Mouse (Mus musculus) neural tube, embryonic 15.5 days (tissue): Measurements from ENCODE around the gene Wwp2. TPM values are rescaled to one million over a fixed set of nuclear protein-coding genes. Genes with fewer than 3 reads are reported as not detected.

ENCODE experiments used
- ATAC-seq: fragments of 200-750 bp; cut with Nextera tagmentation; 2 replicates; pipeline ENCODE4 v1.8.0; 2017; ENCODE audit warnings: mild to moderate bottlenecking, moderate TSS enrichment, moderate library complexity; ENCODE audit not compliant: low FRiP score
- H3K27ac ChIP-seq: fragments of 300-500 bp; sonication (generic); replicated peaks from 2 replicates; pipeline ENCODE4 v1.5.1; 2015; ENCODE audit warnings: mild to moderate bottlenecking, inconsistent platforms
- H3K27me3 ChIP-seq: fragments of 300-500 bp; sonication (generic); replicated peaks from 2 replicates; pipeline ENCODE4 v1.6.1; 2015; ENCODE audit warnings: inconsistent platforms
- H3K36me3 ChIP-seq: fragments of 300-500 bp; sonication (generic); 2 replicates; pipeline ENCODE4 v1.6.1; 2015; ENCODE audit warnings: inconsistent platforms
- H3K4me1 ChIP-seq: fragments of 300-500 bp; sonication (generic); 2 replicates; pipeline ENCODE4 v1.6.1; 2015; ENCODE audit warnings: inconsistent platforms
- H3K4me2 ChIP-seq: fragments of 300-500 bp; sonication (generic); 2 replicates; pipeline ENCODE4 v1.6.1; 2015; ENCODE audit warnings: inconsistent platforms, mild to moderate bottlenecking, moderate library complexity
- H3K4me3 ChIP-seq: fragments of 300-500 bp; sonication (generic); replicated peaks from 2 replicates; pipeline ENCODE4 v1.5.1; 2015; ENCODE audit warnings: mild to moderate bottlenecking, inconsistent platforms
- H3K9ac ChIP-seq: fragments of 300-500 bp; sonication (generic); replicated peaks from 2 replicates; pipeline ENCODE4 v1.6.1; 2015; ENCODE audit warnings: mild to moderate bottlenecking, inconsistent platforms
- H3K9me3 ChIP-seq: fragments of 300-500 bp; sonication (generic); replicated peaks from 2 replicates; pipeline ENCODE4 v1.6.1; 2016; ENCODE audit warnings: inconsistent platforms
- WGBS: fragments of 180-500 bp; shearing (Covaris S2); methylation state at CpG from one replicate; pipeline ENCODE4 v1.1.7; 2015; ENCODE audit warnings: mixed read lengths; 5-methylcytosine and 5-hydroxymethylcytosine counted together
- polyA plus RNA-seq: library from polyadenylated mRNA; unstranded; fragments of >200 nt; fragmentation: Nextera tagmentation; extraction: Ambion mirVana; gene quantifications from 2 replicates; pipeline ENCODE4 v1.2.1, GENCODE M21; 2015

The Wwp2 gene
- polyA plus RNA-seq, 1 experiment from 2014 or later, result 36.4 TPM

- peak within 1 kb of the TSS; percentile 34 for H3K9ac ChIP-seq
- WGBS, result 15% methylated on average over 22 of the region's 22 CpGs
- peak; percentile 96 for ATAC-seq
Measured at GRCm38 (mm10) chr8:107403038-107403781, 33.0 kb upstream of the Wwp2 start, which contains the start of gene Nqo1. TSS of gene Nqo1 (minus strand) at chr8:107403206.

DNA sequence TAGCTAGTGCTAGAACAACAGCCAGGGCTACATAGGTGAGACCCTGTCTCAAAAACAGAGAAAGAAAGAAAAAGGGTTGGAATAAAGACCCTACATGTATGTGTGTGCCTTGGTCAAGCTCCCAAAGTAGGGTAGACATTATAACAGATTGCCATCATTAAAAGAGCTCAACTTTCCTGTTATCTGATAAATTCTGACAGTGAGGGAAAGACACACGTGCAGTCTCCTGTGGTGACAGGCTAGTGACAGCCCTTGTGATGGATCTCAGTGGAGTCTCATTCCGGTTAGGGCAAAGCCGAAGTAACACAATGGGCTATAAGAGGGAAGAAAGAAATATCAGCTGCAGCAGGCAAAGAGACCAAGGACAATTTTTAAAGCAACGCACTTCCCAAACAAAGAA, 32.1 kb upstream of the Wwp2 start:
- H3K27ac ChIP-seq, result no peak overlapping the region
- ATAC-seq, result no peak
- H3K4me1 ChIP-seq, result peaks cover 15% of the 10 kb centered on the region
- H3K9ac ChIP-seq, result no peak overlapping the region
- peaks cover 7% of the 10 kb centered on the region; the same call in 1 of the 2 replicates for H3K36me3 ChIP-seq
- 76% methylated on average over 4 of the region's 4 CpGs for WGBS
- H3K9me3 ChIP-seq, result no peaks in the 10 kb centered on the region
- H3K4me2 ChIP-seq, result no peak overlapping the region
- H3K27me3 ChIP-seq, result no peaks in the 10 kb centered on the region
- H3K4me3 ChIP-seq, result no peak overlapping the region

More at GRCm38 (mm10) chr8:107403038-107403781, 33.0 kb upstream of the Wwp2 start, which contains the start of gene Nqo1:
- Histone ChIP-seq H3K27ac (peak within 1 kb of the TSS; percentile 76), H3K9me3 (no peaks in the 10 kb centered on the region), H3K4me3 (peak within 1 kb of the TSS; percentile 39), H3K4me1 (peaks cover 15% of the 10 kb centered on the region), H3K27me3 (no peaks in the 10 kb centered on the region), H3K36me3 (peaks cover 2% of the 10 kb centered on the region; the same call in 1 of the 2 replicates), H3K4me2 (peak within 1 kb of the TSS; percentile 74)

- Histone ChIP-seq H3K27ac (no peak overlapping the region), H3K36me3 (peaks cover 26% of the 10 kb centered on the region), H3K9ac (no peak overlapping the region), H3K27me3 (no peaks in the 10 kb centered on the region), H3K9me3 (no peaks in the 10 kb centered on the region), H3K4me3 (no peak overlapping the region), H3K4me1 (peaks cover 15% of the 10 kb centered on the region), H3K4me2 (no peak overlapping the region)
- no peak for ATAC-seq
- WGBS, result 67% methylated on average over 3 of the region's 3 CpGs
Measured at GRCm38 (mm10) chr8:107405935-107406334, 30.2 kb upstream of the Wwp2 start.

GRCm38 (mm10) chr8:107411391-107411790, 24.8 kb upstream of the Wwp2 start:
- no peak overlapping the region for H3K27ac ChIP-seq
- WGBS, result 76% methylated on average over 4 of the region's 4 CpGs
- H3K9ac ChIP-seq, result no peak overlapping the region
- no peaks in the 10 kb centered on the region for H3K4me1 ChIP-seq
- no peak overlapping the region for H3K4me3 ChIP-seq
- no peaks in the 10 kb centered on the region for H3K27me3 ChIP-seq
- H3K36me3 ChIP-seq, result peaks cover 79% of the 10 kb centered on the region
- ATAC-seq, result no peak
- H3K9me3 ChIP-seq, result no peaks in the 10 kb centered on the region
- H3K4me2 ChIP-seq, result no peak overlapping the region

GRCm38 (mm10) chr8:107412552-107412951, 23.6 kb upstream of the Wwp2 start:
- no peak for ATAC-seq
- H3K27me3 ChIP-seq, result no peaks in the 10 kb centered on the region
- no peak overlapping the region for H3K27ac ChIP-seq
- H3K4me3 ChIP-seq, result no peak overlapping the region
- no peak overlapping the region for H3K4me2 ChIP-seq
- 91% methylated on average over 8 of the region's 8 CpGs for WGBS
- H3K9me3 ChIP-seq, result no peaks in the 10 kb centered on the region
- no peak overlapping the region for H3K9ac ChIP-seq
- peaks cover 89% of the 10 kb centered on the region for H3K36me3 ChIP-seq
- no peaks in the 10 kb centered on the region for H3K4me1 ChIP-seq

- Histone ChIP-seq H3K9ac (no peak overlapping the region), H3K36me3 (peaks cover 97% of the 10 kb centered on the region), H3K4me3 (no peak overlapping the region), H3K4me1 (no peaks in the 10 kb centered on the region), H3K27me3 (no peaks in the 10 kb centered on the region), H3K9me3 (no peaks in the 10 kb centered on the region), H3K4me2 (no peak overlapping the region), H3K27ac (no peak overlapping the region)
- ATAC-seq, result no peak
- WGBS, result 92% methylated on average over 10 of the region's 10 CpGs
Measured at GRCm38 (mm10) chr8:107413881-107414280, 22.3 kb upstream of the Wwp2 start.

DNA sequence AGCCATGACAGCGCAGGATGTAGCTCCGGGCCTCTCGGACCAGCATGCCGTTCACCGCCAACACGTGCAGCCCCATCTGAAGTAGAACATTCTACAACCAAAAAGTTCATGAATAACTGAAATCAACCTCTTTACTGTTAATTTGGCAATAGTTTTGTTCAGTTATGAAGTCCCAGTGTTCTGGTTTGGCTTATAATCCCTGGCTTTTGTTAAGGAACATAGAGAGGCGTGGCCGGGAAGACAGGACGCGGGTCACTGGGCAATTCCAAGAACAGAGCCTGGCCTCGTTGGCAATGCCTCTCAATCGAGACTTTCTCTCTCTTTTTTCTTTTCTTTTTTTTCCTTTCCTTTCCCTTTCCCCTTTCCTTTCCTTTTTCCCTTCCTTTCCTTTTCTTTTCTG, 19.2 kb upstream of the Wwp2 start:
- H3K4me3 ChIP-seq, result no peak overlapping the region
- H3K4me1 ChIP-seq, result peaks cover 7% of the 10 kb centered on the region
- no peak for ATAC-seq
- H3K9ac ChIP-seq, result no peak overlapping the region
- WGBS, result 87% methylated on average over 12 of the region's 12 CpGs
- no peaks in the 10 kb centered on the region for H3K27me3 ChIP-seq
- no peak overlapping the region for H3K4me2 ChIP-seq
- peaks cover 97% of the 10 kb centered on the region for H3K36me3 ChIP-seq
- no peaks in the 10 kb centered on the region for H3K9me3 ChIP-seq
- no peak overlapping the region for H3K27ac ChIP-seq

- ATAC-seq, result no peak; the same call in 1 of the 2 replicates
- Histone ChIP-seq H3K27ac (peak overlapping the region; percentile 81), H3K4me2 (peak overlapping the region; percentile 68), H3K9ac (peak overlapping the region; percentile 84), H3K9me3 (no peaks in the 10 kb centered on the region), H3K27me3 (no peaks in the 10 kb centered on the region), H3K36me3 (peaks cover 38% of the 10 kb centered on the region), H3K4me1 (peaks cover 30% of the 10 kb centered on the region), H3K4me3 (peak overlapping the region; percentile 65)
- WGBS, result 33% methylated on average over 9 of the region's 9 CpGs
Measured at GRCm38 (mm10) chr8:107424176-107424575, 12.0 kb upstream of the Wwp2 start.

DNA sequence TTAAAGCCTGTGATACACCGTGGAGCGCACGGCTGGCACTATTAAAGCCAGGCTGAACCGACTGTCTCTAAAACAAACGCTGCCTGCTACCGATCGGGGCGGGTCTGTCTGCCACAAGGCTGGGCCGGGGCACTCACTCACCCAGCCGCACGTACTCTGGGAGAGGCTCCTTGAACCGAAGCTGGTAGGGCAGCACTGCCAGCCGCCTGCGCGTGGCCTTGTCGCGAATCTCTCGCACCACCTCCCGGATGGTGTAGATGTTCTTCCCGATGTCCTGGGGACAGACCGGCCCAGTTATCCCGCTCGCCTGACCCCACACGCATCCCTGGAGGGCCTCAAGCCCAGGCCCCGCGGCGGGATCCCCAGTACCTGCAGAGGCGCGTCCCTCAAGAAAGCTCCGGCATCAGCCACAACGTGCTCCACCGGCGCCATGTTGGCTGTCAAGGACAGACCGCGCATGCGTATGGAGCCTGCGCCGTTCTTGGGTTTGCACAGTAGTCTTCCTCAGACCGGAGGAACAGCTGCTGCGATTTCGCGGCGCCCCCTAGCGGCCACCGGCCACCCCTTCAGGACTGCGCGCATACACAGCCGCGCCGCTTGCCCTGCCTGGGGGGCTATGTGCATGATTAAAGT, 11.5 kb upstream of the Wwp2 start, which contains the start of gene Nob1:
Nob1 (minus strand) TSS at position 455 of the 633 bp plus-strand sequence.
- H3K36me3 ChIP-seq, result peaks cover 33% of the 10 kb centered on the region
- no peaks in the 10 kb centered on the region for H3K9me3 ChIP-seq
- peak within 1 kb of the TSS; percentile 65 for H3K4me3 ChIP-seq
- no peaks in the 10 kb centered on the region for H3K27me3 ChIP-seq
- H3K4me1 ChIP-seq, result peaks cover 30% of the 10 kb centered on the region
- peak within 1 kb of the TSS; percentile 84 for H3K9ac ChIP-seq
- peak within 1 kb of the TSS; percentile 81 for H3K27ac ChIP-seq
- peak within 1 kb of the TSS; percentile 68 for H3K4me2 ChIP-seq
- under 1% methylated on average over 50 of the region's 50 CpGs for WGBS
- peak; percentile 99 for ATAC-seq

- 53% methylated on average over 8 of the region's 8 CpGs for WGBS
- ATAC-seq, result no peak
Measured at GRCm38 (mm10) chr8:107425230-107425597, 11.0 kb upstream of the Wwp2 start.

GRCm38 (mm10) chr8:107430821-107431220, 5.3 kb upstream of the Wwp2 start:
- 84% methylated on average over 8 of the region's 8 CpGs for WGBS
- Histone ChIP-seq H3K27ac (no peak overlapping the region), H3K4me1 (peaks cover 5% of the 10 kb centered on the region), H3K4me2 (no peak overlapping the region), H3K9me3 (no peaks in the 10 kb centered on the region), H3K27me3 (no peaks in the 10 kb centered on the region), H3K36me3 (no peaks in the 10 kb centered on the region), H3K4me3 (no peak overlapping the region), H3K9ac (no peak overlapping the region)
- no peak for ATAC-seq

More at GRCm38 (mm10) chr8:107425230-107425597, 11.0 kb upstream of the Wwp2 start:
- H3K9ac ChIP-seq, result no peak overlapping the region
- H3K4me2 ChIP-seq, result peak overlapping the region; percentile 68
- H3K4me3 ChIP-seq, result peak overlapping the region; percentile 65
- peaks cover 30% of the 10 kb centered on the region for H3K4me1 ChIP-seq
- no peaks in the 10 kb centered on the region for H3K27me3 ChIP-seq
- H3K36me3 ChIP-seq, result peaks cover 28% of the 10 kb centered on the region
- H3K9me3 ChIP-seq, result no peaks in the 10 kb centered on the region
- H3K27ac ChIP-seq, result no peak overlapping the region
